Mouse (Mus musculus) midbrain, embryonic 11.5 days (tissue): Measurements from ENCODE around the gene Cox19. TPM values are rescaled to one million over a fixed set of nuclear protein-coding genes. Genes with fewer than 3 reads are reported as not detected.
"Not testable (repeated sequence)": the region's sequence is repeated elsewhere in the genome, so short reads cannot be mapped to it uniquely, and the experiment has no call there.

Experiments
- ATAC-seq: fragments of 200-750 bp; cut with Nextera tagmentation; 2 replicates; pipeline ENCODE4 v1.8.0; 2017; ENCODE audit warnings: moderate TSS enrichment, moderate library complexity; ENCODE audit not compliant: low FRiP score
- DNase-seq: peaks from one replicate; pipeline ENCODE4 v3.0.0; 2015; ENCODE audit warnings: low spot score; ENCODE audit errors: missing footprints
- H3K27ac ChIP-seq: fragments of 300-500 bp; sonication (generic); 2 replicates; pipeline ENCODE4 v1.5.1; 2014; ENCODE audit warnings: low read depth, low read length
- H3K27me3 ChIP-seq: fragments of 300-500 bp; sonication (generic); 2 replicates; pipeline ENCODE4 v1.6.1; 2014; ENCODE audit warnings: mild to moderate bottlenecking, low read length, moderate library complexity, mixed read lengths; ENCODE audit not compliant: control insufficient read depth, insufficient read depth
- H3K36me3 ChIP-seq: fragments of 300-500 bp; sonication (generic); 2 replicates; pipeline ENCODE4 v1.6.1; 2014; ENCODE audit warnings: mild to moderate bottlenecking, low read length, moderate library complexity, mixed read lengths; ENCODE audit not compliant: control insufficient read depth, insufficient read depth
- H3K4me1 ChIP-seq: fragments of 300-500 bp; sonication (generic); 2 replicates; pipeline ENCODE4 v1.6.1; 2014; ENCODE audit warnings: low read length; ENCODE audit not compliant: control insufficient read depth, insufficient read depth
- H3K4me2 ChIP-seq: fragments of 300-500 bp; sonication (generic); 2 replicates; pipeline ENCODE4 v1.6.1; 2014; ENCODE audit warnings: mild to moderate bottlenecking, moderate library complexity
- H3K4me3 ChIP-seq: fragments of 300-500 bp; sonication (generic); 2 replicates; pipeline ENCODE4 v1.5.1; 2014; ENCODE audit warnings: low read depth, low read length
- H3K9ac ChIP-seq: fragments of 300-500 bp; sonication (generic); 2 replicates; pipeline ENCODE4 v1.6.1; 2014; ENCODE audit warnings: low read length
- H3K9me3 ChIP-seq: fragments of 300-500 bp; sonication (generic); 2 replicates; pipeline ENCODE4 v1.6.1; 2016; ENCODE audit warnings: low read length; ENCODE audit not compliant: control insufficient read depth
- WGBS: fragments of 180-500 bp; shearing (Covaris S2); extraction: QIAGEN DNeasy Blood & Tissue Kit; methylation state at CpG from one replicate; pipeline ENCODE4 v1.1.7; 2014; 5-methylcytosine and 5-hydroxymethylcytosine counted together
- polyA plus RNA-seq: library from polyadenylated mRNA; unstranded; fragments of >200 nt; fragmentation: Nextera tagmentation; extraction: Ambion mirVana; gene quantifications from 2 replicates; pipeline ENCODE4 v1.2.1, GENCODE M21; 2014

The Cox19 gene
- polyA plus RNA-seq, 1 experiment from 2014 or later: 133 TPM

GRCm38 (mm10) chr5:139392219-139393196 lies 41.3 kb upstream of the Cox19 start:
- H3K9me3 ChIP-seq: no peaks in the 10 kb centered on the region
- no peaks in the 10 kb centered on the region for H3K27me3 ChIP-seq
- no peak overlapping the region for H3K9ac ChIP-seq
- H3K36me3 ChIP-seq: no peaks in the 10 kb centered on the region
- WGBS: 92% methylated on average over 37 of the region's 37 CpGs
- H3K4me2 ChIP-seq: no peak overlapping the region
- no peaks in the 10 kb centered on the region for H3K4me1 ChIP-seq
- DNase-seq (no peak), ATAC-seq (no peak)
- H3K27ac ChIP-seq: no peak overlapping the region
- H3K4me3 ChIP-seq: no peak overlapping the region

GRCm38 (mm10) chr5:139391309-139391990 lies 40.2 kb upstream of the Cox19 start:
- Histone ChIP-seq H3K4me2 (no peak overlapping the region), H3K9me3 (no peaks in the 10 kb centered on the region), H3K36me3 (no peaks in the 10 kb centered on the region), H3K9ac (no peak overlapping the region), H3K27ac (no peak overlapping the region), H3K27me3 (no peaks in the 10 kb centered on the region), H3K4me3 (no peak overlapping the region), H3K4me1 (no peaks in the 10 kb centered on the region)
- ATAC-seq: no peak
- WGBS: 84% methylated on average over 11 of the region's 11 CpGs
- no peak for DNase-seq

GRCm38 (mm10) chr5:139390324-139391119 lies 39.3 kb upstream of the Cox19 start:
- not testable (repeated sequence) for H3K27ac ChIP-seq, H3K36me3 ChIP-seq, H3K27me3 ChIP-seq, H3K9me3 ChIP-seq, ATAC-seq, H3K4me1 ChIP-seq, H3K4me3 ChIP-seq, DNase-seq, H3K9ac ChIP-seq, H3K4me2 ChIP-seq
- WGBS: 78% methylated on average over 5 of the region's 5 CpGs

- no peak overlapping the region for H3K4me2 ChIP-seq
- H3K9ac ChIP-seq: no peak overlapping the region
- H3K27me3 ChIP-seq: no peaks in the 10 kb centered on the region
- ATAC-seq (no peak), DNase-seq (no peak)
- H3K4me3 ChIP-seq: no peak overlapping the region
- no peaks in the 10 kb centered on the region for H3K9me3 ChIP-seq
- no peaks in the 10 kb centered on the region for H3K4me1 ChIP-seq
- 73% methylated on average over 6 of the region's 6 CpGs for WGBS
- no peaks in the 10 kb centered on the region for H3K36me3 ChIP-seq
- H3K27ac ChIP-seq: no peak overlapping the region; the same call in 1 of the 2 replicates
These were observed 38.5 kb upstream of the Cox19 start for GRCm38 (mm10) chr5:139389676-139390061.

GRCm38 (mm10) chr5:139388694-139389675 lies 37.8 kb upstream of the Cox19 start:
- WGBS: 82% methylated on average over 17 of the region's 17 CpGs
- DNase-seq (no peak), ATAC-seq (no peak)
- Histone ChIP-seq H3K36me3 (no peaks in the 10 kb centered on the region), H3K4me2 (no peak overlapping the region), H3K4me1 (no peaks in the 10 kb centered on the region), H3K9me3 (no peaks in the 10 kb centered on the region), H3K4me3 (no peak overlapping the region), H3K27ac (peak overlapping the region; percentile 45; the same call in 1 of the 2 replicates), H3K27me3 (no peaks in the 10 kb centered on the region), H3K9ac (no peak overlapping the region)

DNA sequence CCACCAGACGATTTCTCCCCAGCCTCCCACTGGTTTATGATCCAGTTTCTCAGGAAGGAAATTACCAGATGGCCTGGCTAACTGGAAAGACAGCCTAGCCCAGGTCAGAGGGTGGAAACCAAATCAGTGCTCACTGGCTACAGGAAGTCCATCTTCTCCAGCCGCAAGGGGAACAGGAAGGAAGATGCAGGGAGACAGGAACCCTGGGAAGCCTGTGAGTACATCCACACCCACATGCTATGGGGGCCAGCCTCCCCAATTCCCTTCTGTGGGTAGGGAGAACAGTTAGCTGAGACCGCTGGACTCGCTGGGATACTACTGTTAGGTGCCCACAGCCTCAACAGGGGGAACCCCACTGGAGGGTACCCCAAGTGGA lies 37.0 kb upstream of the Cox19 start:
- H3K4me3 ChIP-seq: no peak overlapping the region
- H3K9ac ChIP-seq: no peak overlapping the region
- no peaks in the 10 kb centered on the region for H3K9me3 ChIP-seq
- H3K36me3 ChIP-seq: no peaks in the 10 kb centered on the region
- ATAC-seq (no peak), DNase-seq (no peak)
- H3K27me3 ChIP-seq: no peaks in the 10 kb centered on the region
- H3K27ac ChIP-seq: no peak overlapping the region
- no peak overlapping the region for H3K4me2 ChIP-seq
- 80% methylated on average over 4 of the region's 4 CpGs for WGBS
- no peaks in the 10 kb centered on the region for H3K4me1 ChIP-seq

DNA sequence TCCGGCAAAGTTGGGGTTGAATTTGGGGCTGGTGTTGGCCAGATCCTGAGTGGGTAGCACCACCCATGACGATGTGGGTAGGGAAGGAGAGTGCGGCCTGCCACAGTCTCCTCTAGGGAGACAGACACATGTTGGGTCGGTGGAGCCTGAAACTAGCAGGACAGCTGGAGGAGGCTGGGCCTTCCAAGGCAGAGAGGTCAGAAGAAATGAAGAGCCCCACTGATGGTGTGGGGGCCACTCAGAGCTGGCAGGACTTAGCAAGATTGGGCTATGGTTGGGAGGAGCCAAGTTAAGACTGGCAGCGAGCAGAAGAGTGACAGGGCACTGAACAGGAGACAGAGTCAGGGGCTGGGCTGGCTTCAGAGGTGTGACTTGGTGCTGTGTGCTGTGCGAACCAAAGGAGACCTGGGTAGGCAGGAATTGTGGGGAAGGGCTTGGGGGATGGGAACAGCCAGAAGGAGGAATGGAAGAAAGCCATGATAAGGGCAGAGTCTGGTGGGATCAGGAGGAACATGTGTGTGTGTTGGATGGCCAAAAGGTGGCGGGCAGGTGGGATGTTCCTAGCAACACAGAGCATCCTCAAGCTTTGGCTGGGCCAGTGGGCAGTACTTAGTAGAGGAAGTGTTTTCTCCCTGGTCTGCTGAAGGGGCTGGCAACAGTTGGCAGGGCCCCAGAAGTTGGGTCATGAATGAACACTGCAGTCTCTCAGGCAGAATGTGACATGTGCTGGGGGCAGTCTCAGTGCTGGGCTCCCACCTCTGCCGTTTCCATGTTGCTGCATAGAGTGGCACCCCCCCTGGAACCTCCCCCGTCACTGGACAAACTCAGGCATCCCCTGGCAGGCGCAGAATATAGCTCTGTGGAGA lies 36.3 kb upstream of the Cox19 start:
- no peak overlapping the region for H3K4me2 ChIP-seq
- no peak for DNase-seq
- H3K27me3 ChIP-seq: no peaks in the 10 kb centered on the region
- 90% methylated on average over 10 of the region's 10 CpGs for whole genome bisulfite sequencing
- no peaks in the 10 kb centered on the region for H3K36me3 ChIP-seq
- no peak overlapping the region for H3K9ac ChIP-seq
- no peak overlapping the region for H3K27ac ChIP-seq
- no peaks in the 10 kb centered on the region for H3K4me1 ChIP-seq
- ATAC-seq: no peak
- H3K9me3 ChIP-seq: no peaks in the 10 kb centered on the region
- no peak overlapping the region for H3K4me3 ChIP-seq
